Mouse (Mus musculus) monocyte, adult 5-6 weeks (primary cell): Measurements from ENCODE around the gene Zfp385a. TPM values are rescaled to one million over a fixed set of nuclear protein-coding genes. Genes with fewer than 3 reads are reported as not detected.

Experiments used
- ATAC-seq: fragments of 153-309, 156-312 bp; replicated peaks from 2 replicates; pipeline ENCODE4 v1.8.0; 2017; ENCODE audit warnings: mild to moderate bottlenecking; ENCODE audit not compliant: low TSS enrichment, insufficient number of reproducible peaks, severe bottlenecking, poor library complexity, low FRiP score
- total RNA-seq: library from RNA; stranded (forward); fragments of 200-1000, 200-491, 200-594 nt; gene quantifications from 3 replicates; pipeline ENCODE4 v1.2.3, GENCODE M21; 2017

Zfp385a gene
- total RNA-seq, 1 experiment from 2014 or later: 1.7 TPM

- ATAC-seq: no peak
Measured at GRCm38 (mm10) chr15:103365471-103366375, 25.8 kb upstream of the Zfp385a start.

- no peak for ATAC-seq
Measured at GRCm38 (mm10) chr15:103364761-103365160, 24.9 kb upstream of the Zfp385a start.

GRCm38 (mm10) chr15:103363809-103364208 lies 23.9 kb upstream of the Zfp385a start:
- ATAC-seq: no peak

- no peak for ATAC-seq
Measured at GRCm38 (mm10) chr15:103362950-103363349, 23.1 kb upstream of the Zfp385a start.

GRCm38 (mm10) chr15:103362333-103362732 lies 22.4 kb upstream of the Zfp385a start:
- no peak for ATAC-seq

- ATAC-seq: peak; percentile 73
Measured at GRCm38 (mm10) chr15:103361269-103361668, 21.4 kb upstream of the Zfp385a start.

GRCm38 (mm10) chr15:103359869-103360602 lies 20.1 kb upstream of the Zfp385a start:
- ATAC-seq: no peak

GRCm38 (mm10) chr15:103359122-103359510 lies 19.2 kb upstream of the Zfp385a start:
- no peak for ATAC-seq

GRCm38 (mm10) chr15:103358278-103359121 lies 18.6 kb upstream of the Zfp385a start:
- no peak for ATAC-seq

- no peak for ATAC-seq
Measured at GRCm38 (mm10) chr15:103357817-103358216, 17.9 kb upstream of the Zfp385a start.

GRCm38 (mm10) chr15:103356130-103356529 lies 16.2 kb upstream of the Zfp385a start:
- ATAC-seq: no peak

- no peak for ATAC-seq
Measured at GRCm38 (mm10) chr15:103355420-103355819, 15.5 kb upstream of the Zfp385a start.

- no peak for ATAC-seq
Measured at GRCm38 (mm10) chr15:103354690-103355089, 14.8 kb upstream of the Zfp385a start.

- ATAC-seq: no peak
Measured at GRCm38 (mm10) chr15:103353511-103354256, 13.8 kb upstream of the Zfp385a start.

GRCm38 (mm10) chr15:103352856-103353255 lies 13.0 kb upstream of the Zfp385a start:
- ATAC-seq: 0 out of 2 replicates have a peak, but pooled peaks have one; percentile 62

GRCm38 (mm10) chr15:103347275-103347684 lies 7.4 kb upstream of the Zfp385a start:
- ATAC-seq: peak; percentile 60; the same call in 1 of the 2 replicates

GRCm38 (mm10) chr15:103345789-103346188 lies 5.9 kb upstream of the Zfp385a start:
- ATAC-seq: no peak

GRCm38 (mm10) chr15:103343556-103343955 lies 3.7 kb upstream of the Zfp385a start:
- ATAC-seq: no peak
